Mouse (Mus musculus) monocyte, adult 5-6 weeks (primary cell): ENCODE data around the gene Scgb2b21. TPM values are rescaled to one million over a fixed set of nuclear protein-coding genes. Genes with fewer than 3 reads are reported as not detected.
"Not testable (repeated sequence)": the region's sequence is repeated elsewhere in the genome, so short reads cannot be mapped to it uniquely, and the experiment has no call there.

Experiments used
- ATAC-seq: fragments of 153-309, 156-312 bp; replicated peaks from 2 replicates; pipeline ENCODE4 v1.8.0; 2017; ENCODE audit warnings: mild to moderate bottlenecking; ENCODE audit not compliant: low TSS enrichment, insufficient number of reproducible peaks, severe bottlenecking, poor library complexity, low FRiP score
- total RNA-seq: library from RNA; stranded (forward); fragments of 200-1000, 200-491, 200-594 nt; gene quantifications from 3 replicates; pipeline ENCODE4 v1.2.3, GENCODE M21; 2017

Gene Scgb2b21
- not detected in 3 replicates for total RNA-seq

DNA sequence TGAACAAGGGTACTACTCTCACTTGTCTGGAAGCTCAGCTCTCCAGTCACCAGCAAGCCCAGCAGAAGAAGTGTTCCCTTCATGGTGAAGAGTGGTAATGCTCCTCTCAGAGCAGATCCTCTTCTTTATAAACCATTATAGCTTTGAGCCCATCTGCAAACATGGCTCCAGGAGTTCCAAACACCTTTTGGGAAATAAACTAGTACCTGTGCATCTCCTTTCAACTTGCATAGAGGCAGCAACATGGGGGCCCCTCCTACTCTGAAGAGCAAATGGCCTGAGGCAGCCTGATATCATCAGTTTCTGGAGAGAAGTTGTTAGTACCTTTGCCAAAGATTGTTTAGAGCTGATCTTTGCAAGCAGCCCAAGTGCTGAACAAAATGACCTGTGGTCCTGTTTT is at the start of gene Scgb2b21:
Gene Scgb2b21 (minus strand): TSS at position 101 of the 400 bp plus-strand sequence.
- ATAC-seq = no peak

DNA sequence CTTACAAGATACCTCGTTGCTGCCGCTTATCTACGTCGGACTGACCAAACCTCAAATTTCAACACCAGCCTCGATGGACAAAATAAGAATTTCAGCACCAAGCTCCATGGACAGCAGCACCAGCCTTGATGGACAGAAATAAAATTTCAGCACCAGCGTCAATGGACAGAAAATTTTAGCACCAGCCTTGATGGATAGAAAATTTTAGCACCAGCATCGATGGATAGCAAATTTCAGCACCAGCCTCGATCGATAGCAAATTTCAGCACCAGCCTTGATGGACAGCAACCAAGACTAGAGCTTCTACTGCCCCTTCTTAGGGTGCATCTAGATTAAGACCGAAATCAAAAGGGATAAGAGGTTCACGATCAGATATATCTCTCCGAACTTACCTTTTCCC is 23.2 kb upstream of the Scgb2b21 start:
- ATAC-seq = not testable (repeated sequence)

Other genes starting within 250 kb of the Scgb2b21 start
- not detected in 3 replicates for gene Scgb2b19, start 240.1 kb downstream of the Scgb2b21 start, total RNA-seq
- gene Scgb1b19, start 233.2 kb downstream of the Scgb2b21 start, total RNA-seq = not detected in 3 replicates
- gene Scgb2b20, start 154.1 kb downstream of the Scgb2b21 start, total RNA-seq = not detected in 3 replicates
- gene Scgb1b20, start 147.2 kb downstream of the Scgb2b21 start, total RNA-seq = not detected in 3 replicates
- not detected in 3 replicates for gene Scgb2b24, start 218.9 kb upstream of the Scgb2b21 start, total RNA-seq
- gene Scgb1b24, start 223.3 kb upstream of the Scgb2b21 start, total RNA-seq = not detected in 3 replicates